Mouse (Mus musculus): ENCODE results near the gene Pum1. TPM values are rescaled to one million over a fixed set of nuclear protein-coding genes. Genes with fewer than 3 reads are reported as not detected.

Gene Pum1
- total and polyA plus RNA-seq, 2 experiments from 2014 or later: 30.1 to 62.4 TPM

- peaks cover 15% of the 10 kb centered on the region for H3K4me1 ChIP-seq (ENCODE audit: control insufficient read depth, insufficient read depth)
- DNase-seq (ENCODE audit: low spot score): no peak
- no peak overlapping the region for H3K4me2 ChIP-seq (ENCODE audit: low read depth, low read length)
- H3K9ac ChIP-seq (replicated peaks; ENCODE audit: low read depth, low read length): no peak overlapping the region
- WGBS: 37% methylated on average over 3 of the region's 3 CpGs
- H3K27ac ChIP-seq (ENCODE audit: low read depth): no peak overlapping the region
- no peaks in the 10 kb centered on the region for H3K9me3 ChIP-seq (replicated peaks; ENCODE audit: control insufficient read depth, low read length)
- H3K36me3 ChIP-seq (replicated peaks; ENCODE audit: control insufficient read depth, insufficient read depth, low read length): peaks cover 45% of the 10 kb centered on the region
- ATAC-seq (ENCODE audit: insufficient read depth, low read depth): no peak
- TF ChIP-seq CTCF (IDR thresholded peaks at IDR 0.05; ENCODE audit: low read depth): no peak
- no peak for TF ChIP-seq EP300 (IDR thresholded peaks at IDR 0.05; ENCODE audit: low read depth)
- H3K27me3 ChIP-seq (ENCODE audit: control insufficient read depth, insufficient read depth, low read length): no peaks in the 10 kb centered on the region
- no peak overlapping the region for H3K4me3 ChIP-seq (ENCODE audit: low read depth, low read length)
Measured at GRCm38 (mm10) chr4:130779037-130779436, 115.9 kb downstream of the Pum1 start.

DNA sequence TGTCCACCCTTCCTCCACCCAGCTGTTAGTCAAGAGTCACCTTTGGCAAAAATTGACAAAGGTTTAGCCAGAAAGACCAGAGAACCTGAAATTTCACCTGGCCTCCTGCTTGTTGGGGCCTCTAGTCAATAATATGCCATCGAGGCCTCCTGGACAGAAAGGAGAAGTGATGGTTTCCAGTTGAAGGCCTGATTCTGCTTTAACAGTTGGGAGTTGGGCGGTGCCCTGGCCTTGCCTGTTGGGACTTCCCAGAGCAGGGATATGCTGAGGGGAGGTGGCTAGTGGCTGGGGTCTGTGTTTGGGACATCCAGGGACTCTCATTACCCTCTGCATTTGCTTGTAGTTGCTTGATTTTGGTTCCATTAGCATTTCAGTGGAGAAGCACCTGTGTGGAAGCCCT is 119.4 kb downstream of the Pum1 start:
- H3K9me3 ChIP-seq (replicated peaks; ENCODE audit: control insufficient read depth, low read length): no peaks in the 10 kb centered on the region
- H3K4me1 ChIP-seq (ENCODE audit: control insufficient read depth, insufficient read depth): peaks cover 7% of the 10 kb centered on the region
- H3K4me3 ChIP-seq (ENCODE audit: low read depth, low read length): no peak overlapping the region
- 79% methylated on average over 2 of the region's 2 CpGs for WGBS
- H3K27me3 ChIP-seq (ENCODE audit: control insufficient read depth, insufficient read depth, low read length): no peaks in the 10 kb centered on the region
- H3K36me3 ChIP-seq (replicated peaks; ENCODE audit: control insufficient read depth, insufficient read depth, low read length): peaks cover 31% of the 10 kb centered on the region
- TF ChIP-seq CTCF (IDR thresholded peaks at IDR 0.05; ENCODE audit: low read depth) (no peak), EP300 (IDR thresholded peaks at IDR 0.05; ENCODE audit: low read depth) (no peak)
- DNase-seq (ENCODE audit: low spot score) (no peak), ATAC-seq (ENCODE audit: insufficient read depth, low read depth) (no peak)
- H3K27ac ChIP-seq (ENCODE audit: low read depth): no peak overlapping the region
- no peak overlapping the region for H3K4me2 ChIP-seq (ENCODE audit: low read depth, low read length)
- no peak overlapping the region for H3K9ac ChIP-seq (replicated peaks; ENCODE audit: low read depth, low read length)

DNA sequence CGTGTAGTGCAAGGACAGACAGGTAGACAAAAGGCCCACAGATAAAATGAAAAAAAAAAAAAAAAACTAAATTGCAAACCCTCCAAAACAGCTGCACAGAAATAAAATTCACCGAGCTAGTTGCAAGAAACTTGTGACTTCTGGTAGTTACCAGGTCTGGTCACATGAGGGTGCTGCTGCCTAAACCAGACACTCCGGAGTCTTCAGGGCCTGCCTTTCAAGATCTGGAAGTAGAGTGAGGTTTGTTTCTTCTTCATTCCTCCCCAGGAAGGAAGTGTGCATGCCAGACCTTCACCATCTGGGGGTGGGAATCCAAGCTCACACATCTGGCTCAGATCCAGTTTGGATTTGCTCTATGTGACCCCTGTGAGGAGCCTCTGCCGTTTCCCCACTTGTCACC is 121.6 kb downstream of the Pum1 start:
- Histone ChIP-seq H3K27ac (ENCODE audit: low read depth) (no peak overlapping the region), H3K4me1 (ENCODE audit: control insufficient read depth, insufficient read depth) (no peaks in the 10 kb centered on the region), H3K9me3 (replicated peaks; ENCODE audit: control insufficient read depth, low read length) (no peaks in the 10 kb centered on the region), H3K4me3 (ENCODE audit: low read depth, low read length) (no peak overlapping the region), H3K9ac (replicated peaks; ENCODE audit: low read depth, low read length) (no peak overlapping the region), H3K27me3 (ENCODE audit: control insufficient read depth, insufficient read depth, low read length) (no peaks in the 10 kb centered on the region), H3K4me2 (ENCODE audit: low read depth, low read length) (no peak overlapping the region), H3K36me3 (replicated peaks; ENCODE audit: control insufficient read depth, insufficient read depth, low read length) (peaks cover 13% of the 10 kb centered on the region)
- TF ChIP-seq EP300 (IDR thresholded peaks at IDR 0.05; ENCODE audit: low read depth): no peak
- TF ChIP-seq CTCF (IDR thresholded peaks at IDR 0.05; ENCODE audit: low read depth): peak; percentile 67
- ATAC-seq (ENCODE audit: insufficient read depth, low read depth): no peak
- 23% methylated on average over 4 of the region's 4 CpGs for WGBS
- peak; percentile 53 for DNase-seq (ENCODE audit: low spot score)

GRCm38 (mm10) chr4:130787530-130787929 is 124.4 kb downstream of the Pum1 start:
- Histone ChIP-seq H3K9ac (replicated peaks; ENCODE audit: low read depth, low read length) (no peak overlapping the region), H3K27ac (ENCODE audit: low read depth) (no peak overlapping the region), H3K27me3 (ENCODE audit: control insufficient read depth, insufficient read depth, low read length) (no peaks in the 10 kb centered on the region), H3K4me2 (ENCODE audit: low read depth, low read length) (no peak overlapping the region), H3K9me3 (replicated peaks; ENCODE audit: control insufficient read depth, low read length) (no peaks in the 10 kb centered on the region), H3K36me3 (replicated peaks; ENCODE audit: control insufficient read depth, insufficient read depth, low read length) (no peaks in the 10 kb centered on the region), H3K4me1 (ENCODE audit: control insufficient read depth, insufficient read depth) (no peaks in the 10 kb centered on the region), H3K4me3 (ENCODE audit: low read depth, low read length) (no peak overlapping the region)
- TF ChIP-seq EP300 (IDR thresholded peaks at IDR 0.05; ENCODE audit: low read depth): no peak
- TF ChIP-seq CTCF (IDR thresholded peaks at IDR 0.05; ENCODE audit: low read depth): no peak
- ATAC-seq (ENCODE audit: insufficient read depth, low read depth) (no peak), DNase-seq (ENCODE audit: low spot score) (no peak)
- 72% methylated on average over 5 of the region's 5 CpGs for WGBS

- ATAC-seq (ENCODE audit: insufficient read depth, low read depth) (peak; percentile 37; the same call in 1 of the 2 replicates), DNase-seq (ENCODE audit: low spot score) (peak; percentile 78)
- no peak overlapping the region for H3K4me3 ChIP-seq (ENCODE audit: low read depth, low read length)
- H3K36me3 ChIP-seq (replicated peaks; ENCODE audit: control insufficient read depth, insufficient read depth, low read length): no peaks in the 10 kb centered on the region
- TF ChIP-seq CTCF (IDR thresholded peaks at IDR 0.05; ENCODE audit: low read depth): peak; percentile 94
- TF ChIP-seq EP300 (IDR thresholded peaks at IDR 0.05; ENCODE audit: low read depth): no peak
- H3K9me3 ChIP-seq (replicated peaks; ENCODE audit: control insufficient read depth, low read length): no peaks in the 10 kb centered on the region
- H3K4me2 ChIP-seq (ENCODE audit: low read depth, low read length): no peak overlapping the region
- WGBS: 11% methylated on average over 6 of the region's 6 CpGs
- H3K27ac ChIP-seq (ENCODE audit: low read depth): no peak overlapping the region
- H3K27me3 ChIP-seq (ENCODE audit: control insufficient read depth, insufficient read depth, low read length): no peaks in the 10 kb centered on the region
- no peak overlapping the region for H3K9ac ChIP-seq (replicated peaks; ENCODE audit: low read depth, low read length)
- H3K4me1 ChIP-seq (ENCODE audit: control insufficient read depth, insufficient read depth): 0 out of 2 replicates have a peak, but pooled peaks cover 3% of the 10 kb centered on the region
Measured at GRCm38 (mm10) chr4:130790180-130790579, 127.1 kb downstream of the Pum1 start.

DNA sequence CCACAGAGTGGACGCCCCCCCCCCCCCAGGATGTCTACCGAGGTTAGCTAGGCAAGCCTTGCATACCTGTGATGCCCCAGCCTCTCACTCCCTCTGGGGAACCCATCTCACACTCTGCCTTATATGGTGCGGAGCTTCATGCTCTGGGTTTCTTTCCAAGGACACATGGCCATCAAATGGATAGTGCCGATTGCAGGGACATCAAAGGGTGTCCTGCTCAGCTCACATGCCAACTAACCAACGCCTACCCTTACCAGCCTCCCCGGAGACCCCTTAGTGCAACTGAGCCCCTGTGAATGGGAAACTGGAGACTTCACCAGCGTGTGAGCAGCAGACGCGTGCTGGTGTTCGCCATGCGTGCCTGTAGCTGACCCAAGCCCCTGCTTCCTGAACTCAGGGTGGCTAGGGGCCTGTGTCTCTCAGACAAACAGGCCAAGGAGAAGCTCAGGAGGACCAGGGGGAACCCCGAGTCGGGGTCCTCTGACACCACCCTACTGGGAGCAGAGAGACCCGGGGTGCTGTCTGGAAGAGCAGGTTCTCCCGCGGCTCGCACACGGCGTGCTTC is 128.8 kb downstream of the Pum1 start:
- ATAC-seq (ENCODE audit: insufficient read depth, low read depth): peak; percentile 17; the same call in 1 of the 2 replicates
- H3K4me1 ChIP-seq (ENCODE audit: control insufficient read depth, insufficient read depth): peaks cover 6% of the 10 kb centered on the region; the same call in 1 of the 2 replicates
- peak overlapping the region; percentile 86 for H3K4me2 ChIP-seq (ENCODE audit: low read depth, low read length)
- H3K27ac ChIP-seq (ENCODE audit: low read depth): no peak overlapping the region
- WGBS: 9% methylated on average over 19 of the region's 19 CpGs
- no peaks in the 10 kb centered on the region for H3K9me3 ChIP-seq (replicated peaks; ENCODE audit: control insufficient read depth, low read length)
- no peaks in the 10 kb centered on the region for H3K36me3 ChIP-seq (replicated peaks; ENCODE audit: control insufficient read depth, insufficient read depth, low read length)
- H3K9ac ChIP-seq (replicated peaks; ENCODE audit: low read depth, low read length): peak overlapping the region; percentile 75
- TF ChIP-seq CTCF (IDR thresholded peaks at IDR 0.05; ENCODE audit: low read depth): no peak
- TF ChIP-seq EP300 (IDR thresholded peaks at IDR 0.05; ENCODE audit: low read depth): no peak
- no peak for DNase-seq (ENCODE audit: low spot score)
- H3K4me3 ChIP-seq (ENCODE audit: low read depth, low read length): peak overlapping the region; percentile 69
- no peaks in the 10 kb centered on the region for H3K27me3 ChIP-seq (ENCODE audit: control insufficient read depth, insufficient read depth, low read length)

All from heart, postnatal 0 days (tissue).